Mouse (Mus musculus) MEL (cell line): ENCODE measurements around the gene Lmod2.

Experiments
- CTCF ChIP-seq, 3 experiments: IDR thresholded peaks in 2 of 3; conservative IDR thresholded peaks in 1 of 3; 2 replicates each; pipeline ENCODE4 v1.5.1; 2011 to 2012; ENCODE audit warnings: low read length in 3 of 3, low read depth in 2 of 3, mild to moderate bottlenecking in 2 of 3, improper control_type of control experiment in 1 of 3, inconsistent platforms in 1 of 3, mixed read lengths in 1 of 3, moderate library complexity in 1 of 3; ENCODE audit not compliant: control insufficient read depth in 1 of 3, insufficient read depth in 1 of 3, poor library complexity in 1 of 3, severe bottlenecking in 1 of 3
- E2F4 ChIP-seq: IDR thresholded peaks from 2 replicates; pipeline ENCODE4 v1.6.1; 2011; ENCODE audit warnings: low read depth, low read length, improper control_type of control experiment, borderline replicate concordance
- ELF1 ChIP-seq: IDR thresholded peaks from 2 replicates; pipeline ENCODE4 v1.6.1; 2014; ENCODE audit warnings: low read depth, mild to moderate bottlenecking, inconsistent platforms, low read length, improper control_type of control experiment, moderate library complexity
- EP300 ChIP-seq, 2 experiments: IDR thresholded peaks; 2 replicates each; pipeline ENCODE4 v1.6.1; 2011; ENCODE audit warnings: improper control_type of control experiment in 2 of 2, low read length in 2 of 2, low read depth in 1 of 2, mild to moderate bottlenecking in 1 of 2
- GATA1 ChIP-seq: IDR thresholded peaks from 2 replicates; pipeline ENCODE4 v1.6.1; 2011; ENCODE audit warnings: low read depth, low read length, improper control_type of control experiment
- JUND ChIP-seq: IDR thresholded peaks from 2 replicates; pipeline ENCODE4 v1.6.1; 2011; ENCODE audit warnings: low read depth, mild to moderate bottlenecking, improper control_type of control experiment, low read length
- MEF2A ChIP-seq: IDR thresholded peaks from 2 replicates; pipeline ENCODE4 v1.6.1; 2014; ENCODE audit warnings: low read depth, mild to moderate bottlenecking, inconsistent platforms, low read length, improper control_type of control experiment; ENCODE audit not compliant: poor library complexity, insufficient replicate concordance, severe bottlenecking; ENCODE audit errors: extremely low read depth
- RCOR1 ChIP-seq: IDR thresholded peaks from 2 replicates; pipeline ENCODE4 v1.6.1; 2012; ENCODE audit warnings: low read depth, mild to moderate bottlenecking, inconsistent platforms, low read length, improper control_type of control experiment
- USF1 ChIP-seq: IDR thresholded peaks from 2 replicates; pipeline ENCODE4 v1.6.1; 2014; ENCODE audit warnings: low read depth, mild to moderate bottlenecking, inconsistent platforms, low read length, improper control_type of control experiment, moderate library complexity
- ZC3H11A ChIP-seq: IDR thresholded peaks from 2 replicates; pipeline ENCODE4 v1.6.1; 2012; ENCODE audit warnings: low read depth, mild to moderate bottlenecking, inconsistent platforms, low read length, improper control_type of control experiment

DNA sequence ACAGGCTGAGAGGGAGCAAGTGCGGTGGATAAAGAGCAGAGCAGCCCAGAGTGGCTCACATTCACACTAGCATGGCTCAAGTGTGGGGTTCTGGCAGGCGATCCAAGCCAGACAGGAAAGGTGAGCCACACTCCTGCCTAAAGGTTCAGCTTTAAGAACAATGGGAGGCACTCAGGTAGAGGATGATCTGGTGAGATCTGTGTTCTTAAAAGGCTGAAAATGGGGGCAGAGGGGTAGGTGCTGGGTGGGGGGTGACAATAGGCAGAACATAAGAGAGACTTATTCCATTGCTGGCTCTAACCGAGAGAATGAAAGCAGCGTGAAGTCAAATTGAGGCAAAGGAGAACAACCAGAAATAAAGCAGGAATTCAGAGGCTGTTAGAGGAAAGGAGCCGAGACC lies 7.3 kb upstream of the Lmod2 start:
- no peak for TF ChIP-seq ZC3H11A
- no peak for TF ChIP-seq USF1
- TF ChIP-seq RCOR1 = no peak
- TF ChIP-seq CTCF (IDR thresholded peaks at IDR 0.05 in 2 of 3, conservative IDR thresholded peaks at IDR 0.05 in 1 of 3; ENCODE audit: control insufficient read depth in 1 of 3, insufficient read depth in 1 of 3, low read depth in 2 of 3, low read length in 3 of 3, poor library complexity in 1 of 3, severe bottlenecking in 1 of 3) = no peak
- TF ChIP-seq EP300 (IDR thresholded peaks at IDR 0.05; ENCODE audit: low read depth in 1 of 2, low read length in 2 of 2) = no peak
- no peak for TF ChIP-seq ELF1
- no peak for TF ChIP-seq E2F4
- no peak for TF ChIP-seq JUND
- TF ChIP-seq GATA1 = no peak
- TF ChIP-seq MEF2A = no peak
